Mouse (Mus musculus) layer of hippocampus, postnatal 14 days (tissue): ENCODE measurements around the gene Rpap1. TPM values are rescaled to one million over a fixed set of nuclear protein-coding genes. Genes with fewer than 3 reads are reported as not detected.
"Not testable (repeated sequence)": the region's sequence is repeated elsewhere in the genome, so short reads cannot be mapped to it uniquely, and the experiment has no call there.

Experiments
- DNase-seq, 2 experiments: peaks; one replicate each; pipeline ENCODE4 v3.0.0; 2021 to 2022; ENCODE audit warnings: low spot score in 2 of 2, mixed read lengths in 1 of 2
- total RNA-seq, 2 experiments: library from RNA; stranded (reverse); gene quantifications; 2 replicates each; pipeline ENCODE4 v1.2.3; 2021

Gene Rpap1
- total RNA-seq, 2 experiments from 2014 or later, result 18.3 to 18.7 TPM

DNA sequence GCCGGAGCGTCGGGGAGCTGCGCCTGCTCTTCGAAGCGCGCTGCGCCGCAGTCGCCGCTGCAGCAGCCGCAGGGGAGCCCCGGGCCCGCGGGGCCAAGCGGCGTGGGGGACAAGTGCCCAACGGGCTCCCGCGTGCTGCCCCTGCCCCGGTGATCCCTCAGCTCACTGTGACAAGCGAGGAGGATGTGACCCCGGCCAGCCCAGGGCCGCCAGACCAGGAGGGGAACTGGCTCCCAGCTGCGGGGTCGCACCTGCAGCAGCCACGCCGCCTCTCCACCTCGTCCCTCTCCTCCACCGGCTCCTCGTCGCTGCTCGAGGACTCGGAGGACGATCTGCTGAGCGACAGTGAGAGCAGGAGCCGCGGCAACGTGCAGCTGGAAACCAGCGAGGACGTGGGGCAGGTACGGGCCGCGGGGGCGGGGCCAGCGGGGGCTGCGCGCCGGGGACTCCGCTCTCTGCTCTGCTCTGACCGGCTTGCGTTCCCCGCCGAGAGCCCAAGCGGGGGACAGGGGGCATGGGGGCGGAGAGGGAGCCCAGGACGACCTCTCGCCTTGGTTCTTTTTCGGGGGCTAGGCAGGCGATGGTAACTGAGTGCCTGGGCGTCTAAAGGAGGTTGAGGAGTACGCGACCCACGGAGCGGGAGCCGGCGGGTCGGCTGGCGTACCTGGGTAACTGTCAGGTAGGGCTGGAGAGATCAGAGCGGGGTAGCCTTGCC is 44.7 kb downstream of the Rpap1 start:
- peak in 1 of 2 experiments; percentile 29 for DNase-seq

- peak; percentile 35 for DNase-seq
Observed at GRCm38 (mm10) chr2:119741581-119742411, 45.5 kb downstream of the Rpap1 start, which contains the start of gene Itpka. Itpka (plus strand) TSS chr2:119742337.

GRCm38 (mm10) chr2:119740567-119740966 is 46.8 kb downstream of the Rpap1 start:
- no peak for DNase-seq

GRCm38 (mm10) chr2:119737124-119737523 is 50.2 kb downstream of the Rpap1 start:
- no peak for DNase-seq

DNA sequence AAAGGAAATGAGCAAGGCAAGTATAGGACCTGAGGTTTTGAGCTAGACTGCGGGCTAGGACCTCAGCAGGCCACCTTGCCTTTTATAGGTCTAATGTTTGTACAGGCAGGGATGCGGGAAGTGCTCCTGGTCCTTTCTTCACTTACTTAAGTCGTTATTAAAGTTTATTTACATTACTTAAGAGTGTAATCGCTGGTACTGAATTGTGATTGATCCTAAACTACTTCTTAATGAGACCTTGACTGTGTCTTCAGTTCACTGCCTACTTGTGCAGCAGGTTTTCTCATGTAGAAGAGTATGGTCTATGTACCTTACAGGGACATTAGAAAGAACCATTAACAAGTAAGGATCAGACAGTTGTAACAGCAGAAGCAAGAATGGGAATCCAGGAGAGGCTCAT is 56.6 kb downstream of the Rpap1 start:
- no peak for DNase-seq

GRCm38 (mm10) chr2:119727762-119728416 is 59.4 kb downstream of the Rpap1 start:
- no peak for DNase-seq

DNA sequence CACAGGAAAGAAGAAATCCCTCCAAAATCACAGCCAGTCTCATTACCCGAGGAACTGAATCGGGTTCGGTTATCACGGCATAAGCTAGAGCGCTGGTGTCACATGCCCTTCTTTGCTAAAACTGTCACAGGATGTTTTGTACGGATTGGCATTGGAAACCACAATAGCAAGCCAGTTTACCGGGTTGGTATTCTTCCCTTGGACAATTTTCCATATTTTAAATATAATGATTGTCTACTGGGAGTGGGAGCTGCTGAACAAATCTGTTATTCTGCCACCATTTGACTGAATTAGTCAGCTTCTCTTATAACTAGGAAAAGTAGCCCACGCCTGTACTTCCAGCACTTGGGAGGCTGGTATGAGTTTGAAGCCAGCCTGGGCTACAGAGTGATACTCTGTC is 66.3 kb downstream of the Rpap1 start:
- peak in 1 of 2 experiments; percentile 72 for DNase-seq

GRCm38 (mm10) chr2:119715868-119716267 is 71.5 kb downstream of the Rpap1 start:
- DNase-seq, result not testable (repeated sequence)

Other genes with a start within 250 kb of the Rpap1 start
- gene Exd1, start 239.9 kb downstream of the Rpap1 start, total RNA-seq, result 1 to 10 TPM in 1 of 2 experiments, under 1 TPM in 1; 0.62 to 1.1 TPM
- 100 to 1,000 TPM; 151 TPM for gene Chp1, start 239.8 kb downstream of the Rpap1 start, total RNA-seq
- gene Nusap1, start 169.2 kb downstream of the Rpap1 start, total RNA-seq, result 1 to 10 TPM; 1.1 to 1.8 TPM
- 1 to 10 TPM; 1.5 to 1.6 TPM for gene Oip5, start 169.1 kb downstream of the Rpap1 start, total RNA-seq
- gene Ndufaf1, start 124.7 kb downstream of the Rpap1 start, total RNA-seq, result 10 to 100 TPM; 29.2 to 30.3 TPM
- gene Rtf1, start 112.5 kb downstream of the Rpap1 start, total RNA-seq, result 10 to 100 TPM; 58.0 to 59.9 TPM
- 100 to 1,000 TPM; 186 to 204 TPM for gene Itpka, start 45.2 kb downstream of the Rpap1 start, total RNA-seq
- 10 to 100 TPM in 1 of 2 experiments, 1 to 10 TPM in 1; 6.0 to 10.5 TPM for gene Ltk, start 27.1 kb downstream of the Rpap1 start, total RNA-seq
- 10 to 100 TPM; 61.3 to 62.1 TPM for gene Tyro3, start 10.2 kb upstream of the Rpap1 start, total RNA-seq
- 10 to 100 TPM; 61.0 to 61.7 TPM for gene Mga, start 109.7 kb upstream of the Rpap1 start, total RNA-seq
- gene Mapkbp1, start 185.2 kb upstream of the Rpap1 start, total RNA-seq, result 10 to 100 TPM; 55.3 to 57.7 TPM
- gene Jmjd7, start 239.9 kb upstream of the Rpap1 start, total RNA-seq, result 1 to 10 TPM; 5.3 to 6.3 TPM
- gene Gm28042, start 240.0 kb upstream of the Rpap1 start, total RNA-seq, result 1 to 10 TPM; 1.1 to 1.8 TPM
- gene Pla2g4b, start 245.9 kb upstream of the Rpap1 start, total RNA-seq, result 1 to 10 TPM; 4.9 TPM